Mouse (Mus musculus) olfactory bulb, adult 2 months (tissue): ENCODE measurements at regions not wholly inside any gene's neighbourhood (a gene's known extent, or its start where the extent isn't known, plus 50 kb on each side); places are given as distances from the start of the nearest gene placed in this dataset.

Experiments
- H3K27ac ChIP-seq: fragments of 200-500 bp; 2 replicates; pipeline ENCODE4 v1.5.1; 2012; ENCODE audit warnings: low read depth, low read length; ENCODE audit not compliant: insufficient read depth
- H3K4me1 ChIP-seq: fragments of 200-500 bp; 2 replicates; pipeline ENCODE4 v1.6.1; 2012; ENCODE audit warnings: low read length; ENCODE audit not compliant: control insufficient read depth, insufficient read depth
- H3K4me3 ChIP-seq: fragments of 200-500 bp; 2 replicates; pipeline ENCODE4 v1.5.1; 2012; ENCODE audit warnings: mild to moderate bottlenecking, low read depth, low read length, moderate library complexity; ENCODE audit not compliant: insufficient read depth
- CTCF ChIP-seq: fragments of 200-500 bp; IDR thresholded peaks from 2 replicates; pipeline ENCODE4 v1.5.1; 2012; ENCODE audit warnings: low read depth, mild to moderate bottlenecking, low read length, moderate library complexity; ENCODE audit not compliant: insufficient read depth
- POLR2A ChIP-seq: fragments of 200-500 bp; IDR thresholded peaks from 2 replicates; pipeline ENCODE4 v1.6.1; 2012; ENCODE audit warnings: mild to moderate bottlenecking, low read depth, low read length, moderate library complexity; ENCODE audit not compliant: insufficient read depth
- WGBS: fragments of 180-500 bp; shearing (Covaris S2); methylation state at CpG from one replicate; pipeline ENCODE4 v1.1.7; 2018; 5-methylcytosine and 5-hydroxymethylcytosine counted together

DNA sequence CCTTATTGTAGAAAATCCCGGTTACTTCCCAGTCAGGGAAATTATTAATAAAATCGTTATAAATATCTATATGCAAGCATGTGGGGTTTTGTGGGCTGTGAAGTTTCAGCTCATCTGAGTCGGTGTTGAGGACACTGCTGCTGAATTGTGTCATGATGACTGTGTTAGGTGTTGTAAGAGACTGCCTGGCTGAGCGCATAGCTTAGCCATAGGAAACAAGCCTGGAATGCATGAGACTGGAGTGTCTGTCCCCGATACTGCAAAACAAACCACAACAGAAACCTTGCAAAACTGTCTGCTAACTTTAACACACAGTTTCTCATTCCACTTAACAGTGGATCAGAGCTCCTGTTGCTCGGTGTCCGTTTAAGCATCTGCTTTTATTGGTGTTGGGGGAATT, 271.9 kb upstream of the Erbb4 start:
- no peak for TF ChIP-seq CTCF
- no peak for TF ChIP-seq POLR2A
- no peaks in the 10 kb centered on the region for H3K4me1 ChIP-seq
- WGBS = 90% methylated on average over 7 of the region's 7 CpGs
- H3K4me3 ChIP-seq = no peak overlapping the region
- no peak overlapping the region for H3K27ac ChIP-seq

DNA sequence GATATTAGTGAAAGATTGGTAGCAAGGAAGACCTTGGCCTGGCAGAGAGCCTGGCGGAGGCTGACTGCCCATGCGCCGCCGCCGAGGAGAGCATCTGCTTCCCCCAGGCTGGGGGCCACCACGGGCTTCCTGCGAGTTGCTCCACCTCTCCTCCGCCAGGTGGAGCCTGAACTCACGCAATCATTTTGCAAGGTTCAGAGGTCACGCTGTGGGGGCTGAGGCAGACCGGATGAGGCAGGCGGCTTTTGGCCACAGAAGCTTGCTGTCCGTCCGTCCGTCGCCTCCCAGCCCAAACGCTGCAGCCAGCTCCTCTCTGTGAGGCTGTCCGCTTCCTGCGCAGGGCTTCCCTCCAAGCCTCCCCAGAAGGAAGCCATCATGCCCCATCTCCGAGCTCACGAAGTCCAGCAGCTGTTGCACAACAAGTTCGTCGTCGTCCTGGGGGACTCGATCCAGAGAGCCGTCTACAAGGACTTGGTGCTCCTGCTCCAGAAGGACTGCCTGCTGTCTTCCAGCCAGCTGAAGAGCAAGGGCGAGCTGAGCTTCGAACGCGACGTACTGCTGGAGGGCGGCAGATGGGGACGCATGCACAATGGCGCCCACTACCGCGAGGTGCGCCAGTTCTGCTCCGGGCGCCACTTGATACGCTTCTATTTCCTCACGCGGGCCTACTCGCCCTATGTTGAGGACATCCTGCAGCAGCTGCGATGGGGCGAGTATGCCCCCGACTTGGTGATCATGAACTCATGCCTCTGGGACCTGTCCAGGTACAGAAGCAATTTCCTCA, 269.3 kb upstream of the Erbb4 start:
- TF ChIP-seq POLR2A (no peak), CTCF (no peak)
- no peak overlapping the region for H3K27ac ChIP-seq
- H3K4me1 ChIP-seq = no peaks in the 10 kb centered on the region
- WGBS = 97% methylated on average over 46 of the region's 46 CpGs
- no peak overlapping the region for H3K4me3 ChIP-seq

DNA sequence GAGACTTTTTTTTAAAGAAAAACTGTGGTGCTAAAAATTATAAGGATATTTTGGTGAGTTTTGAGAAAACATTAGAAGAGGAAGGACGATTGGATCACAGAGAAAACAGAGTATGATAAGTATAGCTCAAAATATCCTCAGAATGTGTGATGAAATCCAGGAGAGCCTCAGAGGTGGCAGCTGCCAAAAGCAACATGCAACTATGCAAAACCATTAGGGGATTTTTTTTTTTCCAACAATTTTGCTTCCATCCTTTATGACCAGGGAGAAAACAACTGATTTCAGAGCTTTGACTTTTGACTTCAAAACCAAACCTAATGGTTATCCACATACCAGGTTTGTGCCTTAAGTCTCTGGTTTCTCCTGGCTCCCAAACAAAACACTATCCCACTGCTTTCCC, 267.4 kb upstream of the Erbb4 start:
- Histone ChIP-seq H3K27ac (no peak overlapping the region), H3K4me1 (no peaks in the 10 kb centered on the region), H3K4me3 (no peak overlapping the region)
- TF ChIP-seq CTCF (no peak), POLR2A (no peak)
- WGBS = 60% methylated on average over 1 of the region's 1 CpGs

DNA sequence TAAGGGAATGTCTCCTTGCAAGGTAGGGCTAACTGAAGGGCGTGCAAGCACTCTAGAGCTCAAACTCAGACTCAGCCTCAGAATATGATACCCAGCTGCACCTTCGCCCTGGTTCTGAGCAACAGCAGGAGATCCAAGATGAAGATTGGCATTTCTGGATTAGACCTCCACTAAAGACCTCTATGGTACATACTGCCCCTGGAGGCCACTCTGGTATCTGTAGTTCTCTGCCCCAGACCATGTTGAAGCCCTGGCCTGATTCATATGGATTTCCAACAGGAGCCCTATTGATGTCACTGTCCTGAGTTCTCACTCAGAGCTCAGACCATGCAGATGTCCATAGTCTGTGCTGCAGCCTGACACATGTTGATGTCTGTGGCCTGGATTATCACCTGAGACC, 262.2 kb upstream of the Erbb4 start:
- no peak overlapping the region for H3K27ac ChIP-seq
- H3K4me3 ChIP-seq = no peak overlapping the region
- no peak for TF ChIP-seq CTCF
- TF ChIP-seq POLR2A = no peak
- H3K4me1 ChIP-seq = no peaks in the 10 kb centered on the region
- 97% methylated on average over 2 of the region's 2 CpGs for whole genome bisulfite sequencing

DNA sequence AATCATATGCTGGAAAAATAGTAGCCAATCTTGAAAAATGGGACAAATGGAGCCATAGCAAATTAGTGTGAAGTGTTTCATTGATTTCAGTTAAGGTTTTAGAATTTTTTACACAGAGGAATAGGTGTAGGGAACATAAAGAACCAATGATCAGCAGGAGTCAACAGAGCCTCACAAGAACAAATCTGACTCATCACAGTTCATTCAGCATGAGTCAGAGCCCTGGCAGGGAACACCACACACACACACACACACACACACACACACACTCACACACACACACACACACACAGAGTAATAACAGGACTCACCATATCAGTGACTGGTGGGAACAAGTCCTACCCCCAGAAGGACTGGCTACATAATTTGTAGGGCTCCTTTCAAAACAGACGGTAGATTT, 259.7 kb upstream of the Erbb4 start:
- H3K27ac ChIP-seq = no peak overlapping the region
- H3K4me1 ChIP-seq = no peaks in the 10 kb centered on the region
- no peak for TF ChIP-seq POLR2A
- TF ChIP-seq CTCF = no peak
- H3K4me3 ChIP-seq = no peak overlapping the region
- 30% methylated on average over 1 of the region's 1 CpGs for WGBS

DNA sequence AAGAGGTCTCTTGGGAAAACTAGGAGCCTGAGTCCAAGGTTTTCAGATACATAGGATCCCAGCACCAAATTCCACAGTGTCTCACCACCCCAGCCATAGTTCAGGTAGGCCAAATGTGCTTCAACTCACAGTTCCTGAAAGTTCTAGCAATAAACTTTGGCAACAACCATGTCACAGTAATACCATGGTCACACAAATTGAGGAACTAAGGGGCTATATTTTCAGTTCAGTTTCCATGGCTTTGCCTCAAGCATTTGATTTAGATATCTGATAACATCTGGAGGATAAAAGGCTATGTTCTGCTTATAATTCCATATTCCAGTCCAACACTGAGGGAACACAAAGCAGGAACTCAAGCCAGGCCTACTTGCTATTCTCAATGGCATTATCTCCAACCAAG, 256.2 kb upstream of the Erbb4 start:
- Histone ChIP-seq H3K27ac (no peak overlapping the region), H3K4me3 (no peak overlapping the region), H3K4me1 (no peaks in the 10 kb centered on the region)
- no peak for TF ChIP-seq POLR2A
- no peak for TF ChIP-seq CTCF

DNA sequence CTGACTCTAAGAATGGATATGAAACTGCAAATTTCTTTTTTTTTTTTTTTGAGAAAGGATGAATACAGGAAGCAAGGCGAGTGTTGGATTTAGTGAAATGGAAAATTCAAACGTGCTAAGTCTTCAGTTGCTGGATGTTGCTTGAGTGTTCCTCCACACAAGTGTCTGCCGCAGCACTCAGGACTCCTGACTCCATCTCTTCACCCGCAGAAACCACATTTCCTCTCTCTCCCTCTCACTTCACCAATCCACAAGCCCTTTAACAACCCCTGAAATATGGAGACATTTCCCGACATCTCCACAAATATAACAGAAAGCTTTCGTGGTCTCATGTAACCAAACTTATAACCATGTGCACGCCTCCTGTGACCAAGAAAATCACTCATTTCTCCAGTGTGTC, 249.7 kb upstream of the Erbb4 start:
- WGBS = 57% methylated on average over 7 of the region's 7 CpGs
- no peak overlapping the region for H3K27ac ChIP-seq
- H3K4me1 ChIP-seq = no peaks in the 10 kb centered on the region
- TF ChIP-seq POLR2A = no peak
- no peak for TF ChIP-seq CTCF
- no peak overlapping the region for H3K4me3 ChIP-seq

DNA sequence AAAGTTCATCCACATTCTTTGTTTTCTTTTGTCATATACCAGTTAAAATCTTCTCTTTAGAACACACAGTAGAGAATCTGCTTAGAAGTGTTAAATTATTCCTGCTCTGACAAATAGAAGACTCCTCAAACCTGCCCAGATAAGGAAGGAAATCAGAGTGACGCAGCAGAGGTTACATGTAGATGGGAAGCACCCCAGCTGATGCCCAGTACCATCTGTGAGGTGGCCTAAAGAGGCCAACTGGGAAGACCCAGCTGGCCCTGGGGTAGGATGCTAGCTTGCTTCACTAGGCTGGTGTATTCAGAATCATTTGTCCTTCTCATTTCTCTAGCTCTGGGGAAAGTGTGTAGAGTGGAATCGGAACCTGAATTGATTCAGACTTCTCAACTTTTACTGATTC, 242.6 kb upstream of the Erbb4 start:
- no peak overlapping the region for H3K4me3 ChIP-seq
- WGBS = 92% methylated on average over 2 of the region's 2 CpGs
- no peak overlapping the region for H3K27ac ChIP-seq
- no peak for TF ChIP-seq POLR2A
- TF ChIP-seq CTCF = no peak
- no peaks in the 10 kb centered on the region for H3K4me1 ChIP-seq

DNA sequence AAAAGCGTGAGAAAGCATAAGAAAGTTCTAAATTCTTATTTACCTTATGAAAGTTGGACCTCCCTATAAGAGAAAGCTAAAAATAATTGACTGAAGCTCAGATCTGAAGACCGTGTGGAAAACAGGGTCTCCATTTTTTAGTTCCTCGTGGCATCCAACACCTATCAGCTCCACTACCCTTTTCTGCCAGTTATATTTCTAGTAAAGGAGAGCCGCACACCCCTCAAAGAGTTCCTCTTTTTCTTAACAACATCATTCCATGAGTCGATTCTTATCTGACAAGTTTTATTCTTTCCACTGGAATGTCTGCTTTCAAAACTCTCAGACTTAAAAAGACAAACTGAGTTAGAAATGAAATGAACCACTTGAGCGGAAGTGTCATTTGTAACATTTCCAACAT, 242.0 kb upstream of the Erbb4 start:
- no peak for TF ChIP-seq CTCF
- no peak for TF ChIP-seq POLR2A
- 86% methylated on average over 6 of the region's 6 CpGs for WGBS
- Histone ChIP-seq H3K4me1 (no peaks in the 10 kb centered on the region), H3K4me3 (no peak overlapping the region), H3K27ac (no peak overlapping the region)

DNA sequence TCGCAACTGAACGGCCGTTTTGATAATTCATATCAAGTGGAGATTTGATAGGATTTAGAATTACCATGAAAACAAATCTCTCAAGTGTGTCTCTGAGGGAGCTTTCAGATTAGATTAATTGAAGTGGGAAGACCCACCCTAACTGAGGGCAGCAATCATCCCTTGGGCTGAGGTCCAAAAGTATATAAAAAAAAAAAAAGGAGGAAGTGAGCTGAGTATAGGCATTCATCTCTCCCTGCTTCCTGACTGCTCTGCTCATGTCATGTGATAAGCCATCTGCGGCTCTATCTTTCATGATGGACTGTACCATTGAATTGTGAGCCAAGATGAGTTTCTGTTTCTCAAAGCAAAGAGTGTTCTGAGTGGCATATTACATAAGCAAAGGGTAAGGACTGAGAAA, 234.2 kb upstream of the Erbb4 start:
- no peak overlapping the region for H3K27ac ChIP-seq
- 97% methylated on average over 4 of the region's 4 CpGs for WGBS
- no peak for TF ChIP-seq POLR2A
- TF ChIP-seq CTCF = no peak
- H3K4me3 ChIP-seq = no peak overlapping the region
- H3K4me1 ChIP-seq = no peaks in the 10 kb centered on the region
